Mouse (Mus musculus): ENCODE results near the gene Nol10. TPM values are rescaled to one million over a fixed set of nuclear protein-coding genes. Genes with fewer than 3 reads are reported as not detected.

The Nol10 gene
- total RNA-seq, 2 experiments from 2014 or later: 12.7 to 22.2 TPM

DNA sequence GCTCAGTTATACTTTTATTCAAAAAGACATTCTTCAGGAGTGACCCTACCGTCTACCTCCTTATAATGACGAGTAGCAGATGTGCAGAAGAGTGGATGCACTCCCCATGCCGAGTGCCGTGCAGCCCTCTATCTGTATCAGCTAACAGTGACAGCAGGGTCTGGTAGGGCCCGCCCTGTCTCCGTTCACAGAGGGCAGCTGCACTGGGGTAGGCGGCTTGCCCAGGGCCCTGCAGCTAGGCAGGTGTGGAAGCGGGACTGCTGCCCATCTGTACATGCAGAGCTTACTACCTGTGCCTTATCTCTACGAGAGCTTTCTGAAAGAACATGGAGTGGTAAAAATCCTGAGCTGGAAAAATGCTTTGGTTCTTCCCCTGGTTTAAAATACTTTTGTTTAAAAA is 11.8 kb downstream of the Nol10 start:
- no peak for ATAC-seq (replicated peaks; ENCODE audit: poor library complexity, severe bottlenecking)

GRCm38 (mm10) chr12:17360650-17361049 is 12.4 kb downstream of the Nol10 start:
- ATAC-seq (replicated peaks; ENCODE audit: poor library complexity, severe bottlenecking): no peak

- ATAC-seq (replicated peaks; ENCODE audit: poor library complexity, severe bottlenecking): no peak
Measured at GRCm38 (mm10) chr12:17362316-17362715, 14.1 kb downstream of the Nol10 start.

DNA sequence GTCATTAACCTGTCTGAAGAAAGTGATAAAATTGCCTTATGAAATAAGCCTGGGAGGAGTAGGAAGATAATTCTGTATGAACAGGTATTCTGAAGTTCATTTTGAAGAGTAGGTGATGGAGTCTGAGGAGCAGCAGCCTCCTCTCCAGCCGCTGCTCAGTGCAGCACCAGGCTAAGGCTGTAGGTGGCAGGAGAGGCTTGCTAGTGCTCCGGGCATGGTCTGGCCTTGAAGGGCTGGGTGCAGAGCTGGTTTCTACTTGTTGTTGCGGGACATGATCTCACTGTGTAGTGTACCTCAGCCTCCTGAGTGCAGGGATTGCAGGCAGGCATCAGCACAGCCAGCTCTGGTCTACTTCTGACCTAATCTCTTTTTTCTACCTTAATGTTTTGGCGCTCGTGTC is 18.7 kb downstream of the Nol10 start:
- peak; percentile 86 for ATAC-seq (replicated peaks; ENCODE audit: poor library complexity, severe bottlenecking)

- no peak for ATAC-seq (replicated peaks; ENCODE audit: poor library complexity, severe bottlenecking)
Measured at GRCm38 (mm10) chr12:17369111-17369510, 20.9 kb downstream of the Nol10 start.

DNA sequence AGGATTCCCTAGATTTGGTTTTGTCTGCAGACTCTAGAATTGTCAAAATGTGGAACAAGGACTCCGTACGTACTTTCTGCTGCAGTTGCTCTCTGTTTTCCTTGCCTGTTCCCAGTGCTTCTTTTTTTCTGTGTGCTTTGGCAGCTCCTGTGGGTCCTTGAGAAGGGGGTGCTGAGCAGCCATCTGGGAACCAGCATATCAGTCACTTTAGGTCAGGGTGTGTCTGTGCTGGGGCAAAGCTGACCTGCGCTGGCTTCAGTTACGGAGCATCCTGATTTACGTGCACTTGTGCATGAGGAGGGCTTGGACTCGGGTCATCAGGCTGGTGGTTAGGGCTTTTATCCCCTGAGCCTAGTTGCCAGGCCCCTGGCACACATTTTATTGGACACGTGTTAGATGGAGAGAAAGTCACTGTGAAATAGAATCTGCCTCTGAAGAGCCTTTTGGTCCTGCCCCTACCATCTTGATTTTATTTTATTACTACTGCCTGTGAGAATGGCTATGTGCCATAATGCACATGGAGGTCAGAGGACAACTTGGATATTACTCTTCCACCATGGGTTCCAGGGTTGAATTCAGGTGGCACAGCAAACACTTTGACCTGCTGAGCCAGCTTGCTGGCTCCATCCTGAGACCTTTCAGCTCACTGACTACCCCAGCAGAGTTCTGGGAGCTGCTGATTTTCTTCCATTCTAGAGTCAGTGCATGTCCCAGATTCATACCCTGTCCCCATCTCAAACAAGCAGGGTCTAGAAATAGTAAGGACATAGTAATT is 21.5 kb downstream of the Nol10 start:
- no peak for ATAC-seq (replicated peaks; ENCODE audit: poor library complexity, severe bottlenecking)

DNA sequence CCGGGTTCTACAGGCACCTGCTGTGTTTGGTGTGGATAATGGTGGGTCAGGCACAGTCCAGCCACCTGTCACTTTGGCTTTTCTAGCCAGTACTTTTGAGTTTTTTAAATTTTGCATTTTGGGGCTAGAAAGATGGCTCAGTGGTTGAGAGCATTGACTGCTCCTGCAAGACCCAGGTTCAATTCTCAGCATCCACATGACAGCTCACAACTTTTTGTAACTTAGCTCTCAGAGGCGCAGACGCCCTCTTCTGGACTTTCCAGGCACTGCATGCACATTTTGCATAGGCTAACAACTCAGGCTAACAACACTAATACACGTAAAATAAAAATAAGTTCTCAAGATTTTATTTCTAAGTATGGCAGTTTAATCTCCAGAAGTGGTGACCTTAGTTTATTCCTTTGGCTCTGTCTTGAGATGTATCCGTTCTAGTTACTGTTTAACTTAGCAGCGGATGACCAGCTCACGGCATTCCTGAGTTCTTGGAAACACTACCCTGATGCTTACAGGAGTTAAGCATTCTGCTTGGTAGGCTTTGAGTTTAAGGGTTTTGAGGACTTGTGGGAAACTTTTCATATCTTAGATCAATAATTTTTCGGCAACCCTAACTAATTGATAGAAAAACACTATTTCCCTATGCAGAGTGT is 23.5 kb downstream of the Nol10 start:
- no peak for ATAC-seq (replicated peaks; ENCODE audit: poor library complexity, severe bottlenecking)

- peak; percentile 49; the same call in 1 of the 2 replicates for ATAC-seq (replicated peaks; ENCODE audit: poor library complexity, severe bottlenecking)
Measured at GRCm38 (mm10) chr12:17372696-17373095, 24.4 kb downstream of the Nol10 start.

GRCm38 (mm10) chr12:17373470-17373975 is 25.3 kb downstream of the Nol10 start:
- no peak for ATAC-seq (replicated peaks; ENCODE audit: poor library complexity, severe bottlenecking)

GRCm38 (mm10) chr12:17375243-17375642 is 27.0 kb downstream of the Nol10 start:
- no peak for ATAC-seq (replicated peaks; ENCODE audit: poor library complexity, severe bottlenecking)

DNA sequence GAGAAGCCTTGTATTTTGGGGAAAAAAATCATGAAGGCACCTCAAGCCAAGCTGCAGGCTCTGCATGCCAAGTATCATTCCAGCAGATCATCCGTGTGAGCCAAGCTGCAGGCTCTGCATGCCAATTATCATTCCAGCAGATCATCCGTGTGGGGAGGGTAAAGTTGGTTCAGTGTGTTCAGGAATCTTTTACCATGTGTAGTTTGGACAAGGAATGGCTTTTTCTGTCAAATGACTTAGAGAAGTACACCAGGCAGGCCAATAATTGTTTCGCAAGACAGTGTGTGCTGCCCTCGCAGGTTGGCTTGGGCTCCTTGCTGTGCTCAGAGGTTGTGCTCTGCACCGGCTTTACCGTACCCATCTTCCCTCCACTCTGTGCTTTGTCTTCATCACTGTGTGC is 28.3 kb downstream of the Nol10 start:
- no peak for ATAC-seq (replicated peaks; ENCODE audit: poor library complexity, severe bottlenecking)

- ATAC-seq (replicated peaks; ENCODE audit: poor library complexity, severe bottlenecking): no peak
Measured at GRCm38 (mm10) chr12:17380991-17381390, 32.7 kb downstream of the Nol10 start.

GRCm38 (mm10) chr12:17382759-17383158 is 34.5 kb downstream of the Nol10 start:
- no peak for ATAC-seq (replicated peaks; ENCODE audit: poor library complexity, severe bottlenecking)

GRCm38 (mm10) chr12:17386896-17387295 is 38.6 kb downstream of the Nol10 start:
- ATAC-seq (replicated peaks; ENCODE audit: poor library complexity, severe bottlenecking): no peak

DNA sequence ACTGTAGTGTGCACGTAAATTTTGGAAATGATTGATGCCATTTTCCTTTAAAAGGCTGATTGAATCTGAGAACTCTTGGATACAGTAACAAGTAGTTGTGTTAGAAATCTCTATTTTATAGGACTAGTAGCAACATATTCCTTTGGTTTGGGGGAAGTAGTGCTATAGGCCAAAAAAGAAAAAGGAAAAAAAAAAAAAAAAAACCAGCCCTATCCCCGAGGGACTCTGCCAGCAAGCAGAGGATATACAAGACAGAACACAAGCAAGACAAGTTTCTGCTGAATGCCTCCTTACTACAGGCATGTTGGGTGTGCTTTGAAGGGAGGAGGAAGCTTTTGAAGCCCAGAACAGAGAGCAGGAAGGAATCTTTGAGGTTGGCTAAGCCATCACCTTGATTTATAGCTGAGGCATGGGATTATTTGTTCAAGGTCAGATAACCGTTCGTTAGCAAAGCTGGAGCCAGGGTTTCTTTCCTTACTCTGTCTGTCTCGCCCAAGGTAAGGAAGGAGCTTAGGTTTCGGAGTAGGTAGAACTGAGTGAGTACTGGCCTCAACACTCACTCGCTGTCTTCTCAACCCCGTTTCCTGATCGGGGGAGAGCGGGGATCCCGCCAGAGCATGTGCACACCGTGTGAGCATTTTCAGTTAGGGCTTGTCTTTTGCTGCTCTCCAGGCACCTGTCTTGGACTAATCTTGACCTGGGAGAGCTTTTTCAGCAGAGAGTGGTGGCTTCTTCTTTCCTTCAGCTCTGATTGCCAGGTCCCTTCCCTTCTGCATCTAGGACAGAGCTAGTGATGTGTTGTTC is 39.3 kb downstream of the Nol10 start:
- ATAC-seq (replicated peaks; ENCODE audit: poor library complexity, severe bottlenecking): no peak

DNA sequence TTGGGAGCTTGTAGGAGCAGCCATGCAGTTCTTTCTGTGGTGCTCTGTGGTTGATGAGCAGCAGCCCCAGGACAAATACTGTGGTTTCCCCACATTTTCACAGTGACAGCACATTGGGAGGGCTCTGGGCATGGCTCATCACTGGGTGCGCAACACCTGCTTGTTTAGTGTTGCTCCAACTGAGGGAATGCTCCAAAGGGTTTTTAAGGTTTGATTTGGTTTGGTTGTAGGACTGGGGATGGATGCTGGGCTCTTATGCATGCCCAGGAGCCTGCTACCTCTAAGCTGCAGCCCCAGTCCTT is 39.8 kb downstream of the Nol10 start:
- no peak for ATAC-seq (replicated peaks; ENCODE audit: poor library complexity, severe bottlenecking)

DNA sequence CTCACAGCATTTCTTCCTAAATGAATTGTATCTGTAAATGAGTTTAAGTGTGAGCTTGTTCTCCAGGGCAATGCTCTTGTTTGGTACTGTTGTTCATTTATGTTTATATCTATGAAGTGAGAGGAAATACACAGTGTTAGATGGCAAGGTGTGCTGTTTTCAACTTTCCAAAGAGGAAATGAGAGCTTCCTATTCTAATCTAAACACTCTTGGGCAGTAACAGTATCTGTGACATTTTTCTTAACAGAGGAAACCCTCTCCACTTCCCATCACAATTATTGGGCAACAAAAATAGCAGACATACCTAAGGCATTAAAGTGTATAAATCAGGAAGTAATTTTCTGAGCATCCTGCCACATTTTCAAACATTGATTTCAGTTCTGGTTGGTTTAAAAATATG is 41.8 kb downstream of the Nol10 start:
- peak; percentile 46 for ATAC-seq (replicated peaks; ENCODE audit: poor library complexity, severe bottlenecking)

DNA sequence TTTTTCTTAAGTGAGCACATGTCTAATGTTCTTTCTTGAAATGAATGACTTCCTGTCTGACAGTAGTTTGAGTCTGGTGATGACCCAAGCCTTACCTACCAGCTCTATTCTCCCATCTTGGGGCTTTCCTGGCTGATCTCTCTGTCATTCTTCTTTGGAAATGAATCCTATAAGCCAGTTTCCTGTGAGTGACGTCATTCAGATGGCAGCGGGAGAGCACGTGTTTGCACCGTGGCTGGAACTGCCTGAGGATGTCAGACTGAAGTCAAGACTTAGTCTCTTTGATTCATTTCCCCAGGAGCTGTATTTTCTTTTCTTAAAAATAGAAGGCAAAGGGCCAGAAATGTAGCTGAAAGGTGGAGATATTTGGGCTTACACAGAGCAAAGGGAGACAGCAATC is 42.3 kb downstream of the Nol10 start:
- no peak for ATAC-seq (replicated peaks; ENCODE audit: poor library complexity, severe bottlenecking)

- no peak for ATAC-seq (replicated peaks; ENCODE audit: poor library complexity, severe bottlenecking)
Measured at GRCm38 (mm10) chr12:17393148-17393547, 44.9 kb downstream of the Nol10 start.

GRCm38 (mm10) chr12:17397150-17397549 is 48.9 kb downstream of the Nol10 start:
- no peak for ATAC-seq (replicated peaks; ENCODE audit: poor library complexity, severe bottlenecking)

DNA sequence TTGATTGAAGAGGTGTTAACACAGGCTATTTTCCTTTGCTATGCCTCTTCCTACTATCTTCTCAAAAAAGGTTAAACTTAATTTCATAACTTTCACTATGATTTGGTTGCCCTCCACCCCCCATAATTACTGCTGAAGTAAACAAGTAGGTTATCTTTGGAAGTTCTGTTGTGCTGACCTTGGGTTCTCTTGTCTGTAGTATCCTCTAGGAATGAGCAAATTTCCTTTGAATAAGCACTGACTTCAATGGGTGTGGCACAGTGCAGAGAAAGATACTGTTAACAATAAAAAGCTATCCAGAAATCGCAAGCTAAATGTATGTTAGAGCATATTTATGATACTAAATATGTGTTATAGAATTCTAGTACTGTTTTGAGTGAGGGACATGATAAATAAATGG is 53.2 kb downstream of the Nol10 start:
- ATAC-seq (replicated peaks; ENCODE audit: poor library complexity, severe bottlenecking): no peak
